Mouse (Mus musculus): Measurements from ENCODE around the gene Ctbs. TPM values are rescaled to one million over a fixed set of nuclear protein-coding genes. Genes with fewer than 3 reads are reported as not detected.

Gene Ctbs
- polyA plus RNA-seq, 1 experiment from 2014 or later, result 11.1 TPM

DNA sequence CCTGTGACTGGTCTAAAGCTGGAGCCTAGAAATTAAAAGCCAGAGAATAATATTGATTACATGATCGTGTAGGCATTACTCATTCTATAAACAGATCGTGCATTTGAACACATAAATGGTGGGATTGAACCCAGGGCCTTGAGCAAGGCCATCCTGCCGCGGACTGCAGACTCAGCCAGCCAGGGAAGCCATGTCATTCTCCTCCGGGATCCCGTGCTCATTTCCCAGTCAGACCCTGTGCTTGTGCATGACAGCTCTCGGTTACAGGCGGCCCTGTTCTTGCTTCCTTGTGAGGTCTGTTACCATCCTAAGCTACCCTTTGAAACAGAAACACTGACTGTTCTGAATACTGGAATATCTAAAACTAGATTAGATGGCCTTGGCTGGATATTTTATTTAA lies 14.9 kb upstream of the Ctbs start:
- WGBS, result 94% methylated on average over 8 of the region's 8 CpGs
- Histone ChIP-seq H3K4me3 (no peak overlapping the region), H3K9ac (no peak overlapping the region), H3K36me3 (peaks cover 44% of the 10 kb centered on the region), H3K4me1 (no peaks in the 10 kb centered on the region), H3K27me3 (no peaks in the 10 kb centered on the region), H3K4me2 (no peak overlapping the region), H3K27ac (no peak overlapping the region), H3K9me3 (no peaks in the 10 kb centered on the region)
- ATAC-seq (ENCODE audit: borderline replicate concordance, extremely low read depth, low FRiP score, low TSS enrichment), result no peak

DNA sequence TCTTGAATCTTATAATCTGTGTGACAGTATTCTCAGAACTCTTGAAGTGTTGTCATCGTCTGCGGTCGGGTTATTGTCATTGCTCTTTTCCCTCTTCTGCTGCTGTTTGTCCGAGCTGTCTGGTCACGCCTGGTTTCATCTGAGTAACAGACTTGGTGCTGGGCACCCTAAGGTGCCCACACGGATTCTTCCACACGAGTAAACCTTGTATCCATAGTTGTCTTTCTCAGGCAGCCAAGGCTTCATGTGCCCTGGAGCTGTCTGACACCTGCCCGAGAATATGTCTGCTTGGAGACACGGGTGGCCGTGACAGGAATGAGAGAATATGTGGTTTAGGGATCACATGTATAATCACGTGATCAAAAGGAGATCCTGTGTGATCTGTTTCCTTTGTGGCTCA lies 14.1 kb upstream of the Ctbs start:
- WGBS, result 89% methylated on average over 11 of the region's 11 CpGs
- Histone ChIP-seq H3K36me3 (peaks cover 40% of the 10 kb centered on the region), H3K4me2 (no peak overlapping the region), H3K4me1 (no peaks in the 10 kb centered on the region), H3K9me3 (no peaks in the 10 kb centered on the region), H3K27ac (no peak overlapping the region), H3K9ac (no peak overlapping the region), H3K4me3 (no peak overlapping the region), H3K27me3 (no peaks in the 10 kb centered on the region)
- no peak for ATAC-seq (ENCODE audit: borderline replicate concordance, extremely low read depth, low FRiP score, low TSS enrichment)

DNA sequence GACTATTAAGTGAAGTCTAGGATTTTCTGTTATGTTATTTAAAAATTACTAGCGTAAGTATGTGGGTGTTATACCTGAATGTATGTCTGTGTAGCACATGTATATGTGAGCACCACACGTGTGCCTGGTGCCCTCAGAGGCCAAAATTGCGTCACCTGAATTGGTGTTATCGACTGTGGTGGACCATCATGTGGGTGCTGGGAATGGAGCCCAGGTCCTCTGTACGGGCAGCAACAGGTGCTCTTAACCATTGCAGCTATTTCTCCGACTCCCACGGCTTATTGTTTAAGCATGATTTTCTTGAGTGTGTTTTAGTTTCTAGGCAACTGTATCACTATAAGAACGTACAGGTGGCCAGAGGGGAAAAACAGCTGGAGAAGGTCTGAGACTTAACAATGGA lies 13.5 kb upstream of the Ctbs start:
- Histone ChIP-seq H3K4me1 (no peaks in the 10 kb centered on the region), H3K27ac (no peak overlapping the region), H3K36me3 (peaks cover 37% of the 10 kb centered on the region), H3K9ac (no peak overlapping the region), H3K27me3 (no peaks in the 10 kb centered on the region), H3K9me3 (no peaks in the 10 kb centered on the region), H3K4me2 (no peak overlapping the region), H3K4me3 (no peak overlapping the region)
- 89% methylated on average over 8 of the region's 8 CpGs for WGBS
- no peak for ATAC-seq (ENCODE audit: borderline replicate concordance, extremely low read depth, low FRiP score, low TSS enrichment)

- Histone ChIP-seq H3K4me3 (no peak overlapping the region), H3K4me1 (no peaks in the 10 kb centered on the region), H3K27me3 (no peaks in the 10 kb centered on the region), H3K9ac (no peak overlapping the region), H3K27ac (no peak overlapping the region), H3K4me2 (no peak overlapping the region), H3K9me3 (no peaks in the 10 kb centered on the region), H3K36me3 (peaks cover 25% of the 10 kb centered on the region)
- ATAC-seq (ENCODE audit: borderline replicate concordance, extremely low read depth, low FRiP score, low TSS enrichment), result no peak
- WGBS, result 91% methylated on average over 12 of the region's 12 CpGs
These were observed 9.6 kb upstream of the Ctbs start for GRCm38 (mm10) chr3:146440011-146440410.

GRCm38 (mm10) chr3:146440422-146440821 lies 9.2 kb upstream of the Ctbs start:
- Histone ChIP-seq H3K4me1 (no peaks in the 10 kb centered on the region), H3K9me3 (no peaks in the 10 kb centered on the region), H3K4me3 (no peak overlapping the region), H3K4me2 (no peak overlapping the region), H3K27ac (no peak overlapping the region), H3K36me3 (peaks cover 25% of the 10 kb centered on the region), H3K9ac (no peak overlapping the region), H3K27me3 (no peaks in the 10 kb centered on the region)
- no peak for ATAC-seq (ENCODE audit: borderline replicate concordance, extremely low read depth, low FRiP score, low TSS enrichment)
- WGBS, result 84% methylated on average over 7 of the region's 7 CpGs

DNA sequence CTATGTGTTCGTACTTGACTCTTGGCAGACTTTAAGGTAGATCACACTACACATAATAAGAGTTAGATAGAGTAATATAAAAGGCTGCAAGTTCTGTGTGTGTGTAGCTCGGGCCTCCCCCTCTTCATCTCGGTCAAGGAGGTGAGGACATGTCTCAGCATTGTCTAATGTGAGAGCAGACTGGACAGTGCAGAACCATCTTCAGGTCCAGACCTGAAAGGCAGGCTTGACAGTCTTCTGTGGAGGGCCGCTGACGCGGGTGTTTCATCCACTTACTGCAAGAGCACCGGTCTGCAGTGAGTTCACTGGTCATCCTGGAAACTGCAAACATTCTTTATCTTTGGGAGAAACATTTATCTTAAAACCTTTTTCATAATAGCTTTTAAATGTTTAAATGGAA lies 7.1 kb upstream of the Ctbs start:
- H3K4me3 ChIP-seq, result no peak overlapping the region
- H3K9me3 ChIP-seq, result no peaks in the 10 kb centered on the region
- WGBS, result 76% methylated on average over 7 of the region's 7 CpGs
- H3K4me1 ChIP-seq, result no peaks in the 10 kb centered on the region
- H3K4me2 ChIP-seq, result no peak overlapping the region
- no peak for ATAC-seq (ENCODE audit: borderline replicate concordance, extremely low read depth, low FRiP score, low TSS enrichment)
- H3K36me3 ChIP-seq, result peaks cover 14% of the 10 kb centered on the region
- H3K27me3 ChIP-seq, result no peaks in the 10 kb centered on the region
- no peak overlapping the region for H3K27ac ChIP-seq
- no peak overlapping the region for H3K9ac ChIP-seq

GRCm38 (mm10) chr3:146442936-146443335 lies 6.7 kb upstream of the Ctbs start:
- ATAC-seq (ENCODE audit: borderline replicate concordance, extremely low read depth, low FRiP score, low TSS enrichment), result no peak
- Histone ChIP-seq H3K36me3 (peaks cover 13% of the 10 kb centered on the region), H3K9ac (no peak overlapping the region), H3K9me3 (no peaks in the 10 kb centered on the region), H3K27ac (no peak overlapping the region), H3K27me3 (no peaks in the 10 kb centered on the region), H3K4me2 (no peak overlapping the region), H3K4me3 (no peak overlapping the region), H3K4me1 (no peaks in the 10 kb centered on the region)
- WGBS, result 79% methylated on average over 8 of the region's 8 CpGs

- no peak for ATAC-seq (ENCODE audit: borderline replicate concordance, extremely low read depth, low FRiP score, low TSS enrichment)
- Histone ChIP-seq H3K4me3 (no peak overlapping the region), H3K4me2 (no peak overlapping the region), H3K27me3 (no peaks in the 10 kb centered on the region), H3K4me1 (no peaks in the 10 kb centered on the region), H3K27ac (no peak overlapping the region), H3K36me3 (peaks cover 9% of the 10 kb centered on the region), H3K9me3 (no peaks in the 10 kb centered on the region), H3K9ac (no peak overlapping the region)
- 67% methylated on average over 7 of the region's 7 CpGs for WGBS
These were observed 6.2 kb upstream of the Ctbs start for GRCm38 (mm10) chr3:146443380-146443779.

DNA sequence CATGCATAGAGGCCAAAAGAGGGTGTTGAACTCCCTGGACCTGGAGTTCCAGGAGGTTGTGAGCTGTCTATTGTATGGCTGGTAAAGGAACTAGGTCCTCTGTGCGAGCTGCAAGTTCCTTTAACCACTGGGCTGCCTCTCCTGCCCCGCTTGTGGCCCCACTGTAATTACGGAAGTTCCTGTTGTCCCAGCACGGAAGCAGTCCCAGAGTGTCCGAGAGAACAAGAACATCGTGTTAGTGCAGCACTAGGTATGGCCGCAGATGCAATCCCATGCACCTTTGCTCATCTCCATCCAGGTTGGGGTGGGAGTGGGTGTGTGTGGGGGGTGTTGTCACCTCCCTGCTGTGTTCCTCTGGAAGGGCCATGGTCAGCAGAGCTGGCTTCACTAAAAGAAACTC lies 4.7 kb upstream of the Ctbs start:
- H3K9ac ChIP-seq, result no peak overlapping the region
- H3K36me3 ChIP-seq, result peaks cover 8% of the 10 kb centered on the region; the same call in 1 of the 2 replicates
- no peak for ATAC-seq (ENCODE audit: borderline replicate concordance, extremely low read depth, low FRiP score, low TSS enrichment)
- no peak overlapping the region for H3K27ac ChIP-seq
- no peak overlapping the region for H3K4me2 ChIP-seq
- H3K9me3 ChIP-seq, result no peaks in the 10 kb centered on the region
- no peaks in the 10 kb centered on the region for H3K27me3 ChIP-seq
- 89% methylated on average over 7 of the region's 7 CpGs for WGBS
- no peak overlapping the region for H3K4me3 ChIP-seq
- peaks cover 2% of the 10 kb centered on the region for H3K4me1 ChIP-seq

GRCm38 (mm10) chr3:146447156-146447555 lies 2.4 kb upstream of the Ctbs start:
- 83% methylated on average over 5 of the region's 5 CpGs for WGBS
- no peak for ATAC-seq (ENCODE audit: borderline replicate concordance, extremely low read depth, low FRiP score, low TSS enrichment)

GRCm38 (mm10) chr3:146447598-146447997 lies 2.0 kb upstream of the Ctbs start:
- H3K4me2 ChIP-seq, result no peak overlapping the region
- H3K36me3 ChIP-seq, result 0 out of 2 replicates have a peak, but pooled peaks cover 3% of the 10 kb centered on the region
- H3K4me1 ChIP-seq, result peaks cover 14% of the 10 kb centered on the region
- no peak overlapping the region for H3K27ac ChIP-seq
- ATAC-seq (ENCODE audit: borderline replicate concordance, extremely low read depth, low FRiP score, low TSS enrichment), result no peak
- WGBS, result 80% methylated on average over 3 of the region's 3 CpGs
- H3K4me3 ChIP-seq, result no peak overlapping the region
- H3K27me3 ChIP-seq, result no peaks in the 10 kb centered on the region
- no peak overlapping the region for H3K9ac ChIP-seq
- no peaks in the 10 kb centered on the region for H3K9me3 ChIP-seq

More at GRCm38 (mm10) chr3:146447156-146447555, 2.4 kb upstream of the Ctbs start:
- H3K27ac ChIP-seq, result no peak overlapping the region
- H3K4me1 ChIP-seq, result peaks cover 14% of the 10 kb centered on the region
- 0 out of 2 replicates have a peak, but pooled peaks cover 3% of the 10 kb centered on the region for H3K36me3 ChIP-seq
- H3K9me3 ChIP-seq, result no peaks in the 10 kb centered on the region
- H3K4me2 ChIP-seq, result no peak overlapping the region
- no peak overlapping the region for H3K4me3 ChIP-seq
- H3K9ac ChIP-seq, result no peak overlapping the region
- H3K27me3 ChIP-seq, result no peaks in the 10 kb centered on the region

DNA sequence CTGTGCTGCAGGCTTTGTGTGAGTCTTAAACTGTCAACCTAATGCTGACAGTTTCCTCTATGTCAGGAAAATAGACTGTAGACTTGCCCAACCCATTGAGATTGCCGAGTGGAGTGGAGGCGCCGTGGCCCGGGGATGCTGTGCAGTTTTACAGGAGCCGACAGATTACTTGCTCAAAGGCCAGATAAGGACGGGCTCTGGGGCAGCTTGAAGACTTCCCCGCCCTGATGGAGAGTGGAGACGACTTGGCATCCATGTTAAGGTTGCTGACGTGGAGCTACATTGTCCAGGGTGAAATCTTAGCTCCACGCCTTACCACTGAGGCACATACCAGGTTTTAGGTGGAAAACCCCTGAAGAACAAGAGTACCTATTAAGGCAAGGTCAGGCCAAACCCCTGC lies 1.2 kb upstream of the Ctbs start:
- Histone ChIP-seq H3K4me2 (no peak overlapping the region), H3K27ac (no peak overlapping the region), H3K9ac (no peak overlapping the region), H3K4me3 (no peak overlapping the region), H3K4me1 (peaks cover 14% of the 10 kb centered on the region), H3K36me3 (0 out of 2 replicates have a peak, but pooled peaks cover 3% of the 10 kb centered on the region), H3K9me3 (no peaks in the 10 kb centered on the region), H3K27me3 (no peaks in the 10 kb centered on the region)
- no peak for ATAC-seq (ENCODE audit: borderline replicate concordance, extremely low read depth, low FRiP score, low TSS enrichment)
- WGBS, result 80% methylated on average over 10 of the region's 10 CpGs

GRCm38 (mm10) chr3:146448969-146449368 lies 626 bp upstream of the Ctbs start:
- no peak overlapping the region for H3K4me3 ChIP-seq
- 0 out of 2 replicates have a peak, but pooled peaks cover 3% of the 10 kb centered on the region for H3K36me3 ChIP-seq
- H3K4me1 ChIP-seq, result peaks cover 14% of the 10 kb centered on the region
- ATAC-seq (ENCODE audit: borderline replicate concordance, extremely low read depth, low FRiP score, low TSS enrichment), result no peak
- 65% methylated on average over 6 of the region's 6 CpGs for WGBS
- no peaks in the 10 kb centered on the region for H3K27me3 ChIP-seq
- H3K9me3 ChIP-seq, result no peaks in the 10 kb centered on the region
- no peak overlapping the region for H3K4me2 ChIP-seq
- H3K9ac ChIP-seq, result no peak overlapping the region
- no peak overlapping the region for H3K27ac ChIP-seq

Data from lung, embryonic 15.5 days (tissue).